Mouse (Mus musculus) brain, embryonic 14.5 days (tissue): ENCODE measurements around the gene Gucy1b1. TPM values are rescaled to one million over a fixed set of nuclear protein-coding genes. Genes with fewer than 3 reads are reported as not detected.
A peak's percentile ranks its signal among the peaks of the same experiment; 100 is the strongest.

ENCODE experiments used
- DNase-seq: peaks from one replicate; pipeline ENCODE4 v3.0.0-alpha.2; 2011; ENCODE audit warnings: low read depth
- CTCF ChIP-seq: fragments of 200-500 bp; IDR thresholded peaks from 2 replicates; pipeline ENCODE4 v1.5.1; 2012; ENCODE audit warnings: inconsistent platforms, mild to moderate bottlenecking, moderate library complexity, borderline replicate concordance; ENCODE audit not compliant: insufficient read depth, insufficient read length; ENCODE audit errors: extremely low read depth
- POLR2A ChIP-seq: fragments of 200-500 bp; IDR thresholded peaks from 2 replicates; pipeline ENCODE4 v1.6.1; 2012; ENCODE audit warnings: mild to moderate bottlenecking, inconsistent platforms, borderline replicate concordance; ENCODE audit not compliant: poor library complexity, insufficient read depth, insufficient read length, severe bottlenecking; ENCODE audit errors: extremely low read depth
- polyA plus RNA-seq: library from polyadenylated mRNA; depleted of rRNA; stranded (reverse); fragments of >200 nt; gene quantifications from 2 replicates; pipeline ENCODE4 v1.2.3, GENCODE M21; 2012; rRNA removed

Gene Gucy1b1
- polyA plus RNA-seq, 1 experiment, result 27.1 TPM

DNA sequence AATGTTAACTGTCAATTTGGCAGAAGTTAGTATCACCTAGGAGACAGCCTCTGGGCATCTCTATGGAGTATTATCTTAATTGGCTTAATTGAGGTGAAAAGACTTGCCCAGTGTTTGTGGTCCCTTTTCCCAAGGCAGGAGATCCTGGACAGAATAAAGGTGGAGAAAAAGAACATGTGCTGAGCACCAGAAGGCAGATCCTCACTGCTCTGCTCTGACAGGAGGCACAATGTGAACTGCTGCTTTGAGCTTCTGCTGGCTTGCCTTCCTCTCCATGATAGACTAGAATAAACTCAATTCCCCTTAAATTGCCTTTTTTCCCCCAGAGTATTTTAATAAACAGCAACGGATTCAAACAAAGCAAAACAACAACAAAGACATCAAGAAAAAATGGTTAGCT, 89.4 kb downstream of the Gucy1b1 start:
- DNase-seq, result peak; percentile 47

DNA sequence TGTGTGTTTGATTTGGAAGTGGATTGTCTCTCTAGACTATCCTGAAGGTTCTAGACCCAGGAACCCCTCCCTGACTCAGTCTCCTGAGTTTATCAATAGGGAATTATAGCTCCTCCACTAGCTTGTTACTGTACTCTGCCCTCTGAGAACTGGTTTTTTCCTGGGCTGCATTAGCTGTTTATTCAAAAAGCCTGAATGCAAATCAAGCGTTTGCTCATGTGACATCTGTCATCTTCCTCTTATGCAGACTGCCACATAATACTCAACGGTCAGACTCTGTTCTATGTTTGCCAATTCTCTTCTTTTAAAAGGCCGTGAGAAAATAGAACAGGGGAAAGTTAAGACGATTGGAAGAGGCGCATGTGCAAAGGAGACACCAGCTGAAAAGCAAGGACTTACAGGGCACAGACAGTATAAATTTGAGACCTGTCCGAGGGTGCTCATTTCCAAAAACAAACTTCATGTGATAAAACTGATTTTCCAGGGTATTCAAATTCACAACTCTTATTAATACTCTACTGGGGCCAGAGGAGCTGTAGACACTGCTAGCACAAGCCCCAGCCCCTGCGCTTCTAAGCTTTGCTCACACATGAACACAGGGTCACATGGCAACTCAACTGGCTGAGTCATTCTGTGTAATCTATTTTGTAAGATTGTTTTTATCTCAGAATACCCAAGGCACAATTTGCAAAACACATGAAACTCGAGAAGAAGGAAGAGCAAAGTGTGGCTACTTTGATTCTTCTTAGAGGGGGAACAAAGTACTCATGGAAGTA, 91.2 kb downstream of the Gucy1b1 start:
- TF ChIP-seq CTCF (no peak), POLR2A (no peak)
- no peak for DNase-seq

More for the DNA sequence above, 89.4 kb downstream of the Gucy1b1 start:
- TF ChIP-seq POLR2A, result no peak

Other genes with a start within 250 kb of the Gucy1b1 start
- gene Ctso, start 142.1 kb downstream of the Gucy1b1 start, polyA plus RNA-seq, result 4.1 and 4.4 TPM in 2 replicates
- gene Tdo2, start 98.5 kb downstream of the Gucy1b1 start, polyA plus RNA-seq, result 0.04 and 0.18 TPM in 2 replicates
- gene Asic5, start 92.4 kb downstream of the Gucy1b1 start, polyA plus RNA-seq, result 0.07 TPM in 1 of 2 replicates, not detected in the other
- 14.0 and 16.5 TPM in 2 replicates for gene Gucy1a1, start 71.1 kb upstream of the Gucy1b1 start, polyA plus RNA-seq